Mouse (Mus musculus): ENCODE data around the gene Gstm2.
"Not testable (repeated sequence)": the region's sequence is repeated elsewhere in the genome, so short reads cannot be mapped to it uniquely, and the experiment has no call there.

Gene Gstm2

GRCm38 (mm10) chr3:107986041-107986562, at the start of gene Gstm2:
Gstm2 (minus strand) TSS chr3:107986453.
- peak; percentile 10 for DNase-seq (ENCODE audit: extremely low read depth, low read depth, low spot score)

DNA sequence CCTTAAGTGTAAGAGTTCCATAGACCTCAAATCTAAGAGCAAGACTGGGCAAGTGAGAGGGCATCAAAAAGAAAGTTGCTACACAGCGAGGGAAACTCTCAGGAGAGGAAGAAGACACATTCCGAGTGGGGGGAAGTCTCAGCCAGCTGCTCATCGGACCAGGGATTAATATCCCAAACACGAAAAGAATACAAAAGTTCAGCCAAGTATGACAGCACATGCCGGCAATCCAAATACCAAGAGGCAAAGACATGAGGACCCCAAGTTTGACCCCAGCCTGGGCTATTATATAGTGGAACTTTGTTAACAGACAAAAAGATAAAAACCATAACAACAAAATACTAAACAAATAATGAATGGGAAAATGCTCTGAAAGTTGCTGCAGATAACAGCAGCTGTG, 46.9 kb upstream of the Gstm2 start:
- DNase-seq (ENCODE audit: extremely low read depth, low read depth, low spot score), result no peak

DNA sequence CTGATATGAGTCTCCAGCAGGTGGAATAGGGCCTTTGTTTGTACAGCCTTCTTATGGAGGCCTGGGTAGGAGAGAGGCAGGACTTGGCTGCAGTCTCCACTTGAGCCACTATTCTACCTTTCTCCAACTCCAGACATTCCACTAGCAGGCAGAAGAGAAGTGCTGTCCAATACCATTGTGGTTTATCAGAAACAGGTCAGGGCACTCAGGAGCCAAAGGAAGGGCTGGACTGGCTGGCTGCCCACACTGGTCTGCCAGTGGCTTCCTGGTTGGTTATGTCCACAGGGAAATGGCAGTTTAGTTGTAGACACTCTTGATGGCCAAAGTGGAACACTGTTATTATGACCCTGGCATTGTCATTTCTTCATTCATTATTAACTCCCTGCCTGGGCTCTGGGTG, 45.9 kb upstream of the Gstm2 start:
- no peak for DNase-seq (ENCODE audit: extremely low read depth, low read depth, low spot score)

DNA sequence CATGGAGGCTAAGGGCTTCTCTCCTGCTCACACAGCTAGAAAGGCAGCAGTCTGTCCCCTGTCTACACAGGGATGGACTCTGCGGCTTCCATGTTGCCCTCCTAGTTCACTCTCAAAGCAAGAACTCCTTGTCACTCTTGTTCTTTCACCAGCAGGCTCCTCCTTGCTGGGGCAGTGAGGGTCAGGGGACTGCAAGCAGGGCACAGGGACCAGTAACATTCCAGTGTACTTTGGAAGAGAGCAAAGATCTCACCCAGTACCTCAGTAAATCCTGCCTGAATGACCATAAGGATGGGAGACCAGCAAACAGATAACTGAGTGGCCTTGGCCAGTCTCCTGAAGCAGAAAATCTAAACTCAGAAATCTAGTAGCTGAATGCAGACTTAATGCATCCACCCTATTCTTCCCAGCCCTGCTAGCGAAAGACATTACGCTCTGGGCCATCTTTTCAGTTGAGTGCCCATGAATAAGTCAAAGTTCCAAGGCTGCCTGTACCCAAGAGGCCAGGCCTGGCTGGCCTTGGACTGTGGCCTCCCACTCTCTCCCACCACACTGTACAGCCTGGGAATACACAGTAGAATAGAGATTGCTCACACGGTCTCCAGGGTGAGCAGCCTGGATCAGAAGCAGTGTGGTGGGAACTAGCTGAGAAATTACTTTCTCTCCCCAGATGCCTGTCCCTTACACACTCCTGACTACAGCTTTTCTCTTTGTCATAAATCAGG, 42.5 kb upstream of the Gstm2 start:
- DNase-seq (ENCODE audit: extremely low read depth, low read depth, low spot score), result no peak

- no peak for DNase-seq (ENCODE audit: extremely low read depth, low read depth, low spot score)
Measured at GRCm38 (mm10) chr3:108026597-108026996, 40.3 kb upstream of the Gstm2 start.

GRCm38 (mm10) chr3:108026049-108026448, 39.8 kb upstream of the Gstm2 start:
- no peak for DNase-seq (ENCODE audit: extremely low read depth, low read depth, low spot score)

DNA sequence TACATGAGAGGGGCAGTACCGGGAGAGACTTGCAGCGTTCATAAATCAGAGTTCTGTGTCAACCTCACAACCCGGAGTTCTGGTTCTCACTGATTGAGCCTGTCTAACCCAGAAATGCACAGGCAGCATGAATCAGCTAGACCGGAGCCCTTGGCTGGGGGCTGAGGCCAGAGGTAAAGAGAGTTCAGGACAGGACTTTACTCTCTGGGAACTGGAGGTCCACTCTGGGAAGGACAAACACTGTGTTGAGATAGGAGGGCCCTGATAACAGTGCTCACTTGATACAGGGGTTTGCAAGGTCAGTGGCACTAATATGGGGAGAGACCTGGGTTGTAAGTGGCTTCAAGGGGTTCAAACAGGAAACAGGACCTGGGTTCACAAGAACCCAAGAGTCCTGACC, 39.1 kb upstream of the Gstm2 start:
- no peak for DNase-seq (ENCODE audit: extremely low read depth, low read depth, low spot score)

DNA sequence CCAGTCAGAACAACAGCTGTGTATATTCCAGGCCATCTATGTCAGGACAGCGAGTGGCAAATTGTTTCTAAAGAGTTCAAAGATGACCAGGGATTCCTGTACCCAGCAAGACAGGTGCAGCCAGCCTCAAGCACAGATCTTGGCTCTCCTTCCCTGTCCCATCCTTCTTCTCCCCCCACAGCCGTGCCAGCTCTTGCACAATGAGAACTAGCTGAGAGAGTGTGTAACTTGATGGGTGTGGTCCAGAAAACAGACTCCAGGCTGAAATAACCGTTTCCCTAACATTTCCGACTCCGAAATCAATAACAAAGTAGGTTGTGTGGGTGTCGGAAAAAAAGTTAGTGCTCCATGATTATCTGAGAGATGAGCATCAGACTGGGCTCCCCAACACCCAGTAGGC, 36.4 kb upstream of the Gstm2 start:
- DNase-seq (ENCODE audit: extremely low read depth, low read depth, low spot score), result no peak

DNA sequence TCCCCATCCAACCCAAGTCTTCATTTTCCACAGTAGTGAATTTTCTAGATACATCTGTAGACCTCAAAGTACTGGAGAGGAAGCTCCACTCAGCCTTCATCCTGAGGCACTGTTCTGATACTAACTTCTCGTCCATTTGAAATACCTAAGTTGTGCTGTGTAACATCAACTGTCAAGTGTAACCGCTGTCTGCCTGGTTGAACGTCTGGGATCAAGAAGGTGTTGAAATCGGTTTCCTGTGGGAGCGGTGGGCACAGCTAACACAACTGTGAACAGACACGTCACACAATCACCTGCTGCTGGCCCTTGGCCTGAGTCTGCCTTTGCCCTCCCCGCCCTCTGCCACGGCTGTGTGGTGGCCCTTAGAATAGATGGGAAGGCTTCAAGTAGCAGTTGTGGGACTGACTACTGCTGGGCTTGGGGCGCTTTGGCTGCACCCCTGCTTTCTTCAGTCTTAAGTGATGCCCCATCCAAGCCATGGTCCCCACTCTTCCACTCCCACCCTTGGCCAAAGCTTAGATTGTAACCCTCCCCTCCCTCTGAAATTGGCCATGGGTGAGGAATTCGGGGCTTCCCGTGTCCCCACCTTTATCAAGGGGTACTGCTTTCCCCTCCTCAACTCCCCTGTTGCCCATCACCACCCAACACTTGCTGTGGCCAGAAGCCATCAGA, 34.2 kb upstream of the Gstm2 start:
- DNase-seq (ENCODE audit: extremely low read depth, low read depth, low spot score), result not testable (repeated sequence)

GRCm38 (mm10) chr3:108019226-108019625, 33.0 kb upstream of the Gstm2 start:
- DNase-seq (ENCODE audit: extremely low read depth, low read depth, low spot score), result not testable (repeated sequence)

DNA sequence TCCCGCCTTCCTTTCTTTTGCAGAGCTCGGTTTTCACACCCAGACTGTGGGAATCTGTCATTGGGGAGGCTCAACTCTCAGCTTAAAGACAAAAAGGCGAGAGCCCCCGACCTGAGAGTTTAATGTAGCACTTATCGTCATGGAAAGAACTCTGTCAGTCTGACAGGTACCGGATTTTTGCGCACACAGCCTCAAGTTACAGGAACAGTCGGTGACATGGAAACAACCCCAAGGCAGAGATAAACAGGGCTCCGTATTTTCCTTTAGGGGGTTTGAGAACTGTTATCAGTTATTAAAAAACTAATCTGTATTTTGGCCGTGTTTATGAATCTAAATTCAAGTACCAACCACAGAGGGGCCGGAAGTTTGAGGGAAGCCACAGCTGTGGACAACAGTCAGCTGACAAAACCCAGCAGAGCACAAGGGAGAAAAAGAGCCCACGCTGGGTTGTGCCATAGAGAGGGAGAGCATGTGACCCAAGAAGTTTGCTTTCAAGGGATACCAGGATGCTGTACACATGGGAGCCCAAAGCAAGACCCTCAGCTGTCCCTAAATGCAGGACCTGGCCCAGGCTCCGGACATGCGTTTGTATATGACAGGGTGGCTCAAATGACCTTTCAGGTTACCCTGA, 32.1 kb upstream of the Gstm2 start:
- DNase-seq (ENCODE audit: extremely low read depth, low read depth, low spot score), result no peak

DNA sequence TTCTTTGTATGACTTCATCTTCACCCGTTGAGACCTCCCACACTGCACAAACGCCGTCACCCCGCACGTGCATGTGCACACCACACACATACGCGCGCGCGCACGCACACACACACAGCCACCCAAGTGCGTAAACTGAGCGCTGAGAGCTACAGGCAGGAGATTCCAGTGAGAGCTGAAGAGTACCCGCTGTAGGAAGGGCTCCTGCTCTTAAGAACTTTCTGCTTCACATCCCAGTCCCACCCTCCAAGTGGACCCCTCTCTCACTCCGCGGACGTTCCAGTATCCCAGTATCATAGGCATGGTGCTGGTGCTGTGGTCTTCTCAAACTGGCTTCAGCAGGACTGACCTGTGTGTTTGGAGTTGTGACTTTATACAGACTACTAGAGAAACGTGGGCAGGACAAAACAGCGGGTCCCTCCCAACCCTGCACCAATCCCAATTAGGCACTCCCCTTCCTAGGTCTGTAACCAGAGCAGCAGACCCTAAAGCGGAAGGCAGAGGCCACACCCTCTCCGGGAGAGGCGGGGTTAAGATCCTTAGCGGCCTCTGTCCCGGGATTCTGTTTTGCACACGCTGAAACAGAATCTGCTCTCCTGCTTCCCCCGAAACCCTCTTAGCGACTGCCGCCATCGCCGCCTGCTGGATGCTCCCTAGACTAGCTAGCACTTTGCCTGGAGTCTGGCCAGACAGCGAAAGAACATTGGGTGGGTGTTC, 31.4 kb upstream of the Gstm2 start, which contains the start of gene Gstm1:
Gstm1 (minus strand) TSS at position 501 of the 717 bp plus-strand sequence.
- DNase-seq (ENCODE audit: extremely low read depth, low read depth, low spot score), result peak; percentile 54

GRCm38 (mm10) chr3:108016468-108016867, 30.2 kb upstream of the Gstm2 start:
- not testable (repeated sequence) for DNase-seq (ENCODE audit: extremely low read depth, low read depth, low spot score)

DNA sequence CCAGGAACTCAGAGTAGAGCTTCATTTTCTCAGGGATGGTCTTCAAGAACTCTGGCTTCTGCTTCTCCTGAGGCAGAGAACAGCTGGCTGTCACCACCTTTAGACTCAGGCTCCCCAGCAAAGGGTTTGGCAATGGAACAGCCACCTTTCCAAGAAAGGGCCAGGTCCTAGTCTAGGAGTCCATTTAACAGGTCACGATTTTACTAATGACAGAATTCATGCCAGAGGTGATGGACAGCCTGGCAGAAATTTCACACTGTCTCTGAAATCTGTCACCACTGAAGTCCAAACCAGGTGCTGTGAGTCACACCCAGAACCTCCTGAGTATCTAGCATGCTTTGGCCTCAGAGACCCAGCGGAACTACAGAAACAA, 28.7 kb upstream of the Gstm2 start:
- no peak for DNase-seq (ENCODE audit: extremely low read depth, low read depth, low spot score)

DNA sequence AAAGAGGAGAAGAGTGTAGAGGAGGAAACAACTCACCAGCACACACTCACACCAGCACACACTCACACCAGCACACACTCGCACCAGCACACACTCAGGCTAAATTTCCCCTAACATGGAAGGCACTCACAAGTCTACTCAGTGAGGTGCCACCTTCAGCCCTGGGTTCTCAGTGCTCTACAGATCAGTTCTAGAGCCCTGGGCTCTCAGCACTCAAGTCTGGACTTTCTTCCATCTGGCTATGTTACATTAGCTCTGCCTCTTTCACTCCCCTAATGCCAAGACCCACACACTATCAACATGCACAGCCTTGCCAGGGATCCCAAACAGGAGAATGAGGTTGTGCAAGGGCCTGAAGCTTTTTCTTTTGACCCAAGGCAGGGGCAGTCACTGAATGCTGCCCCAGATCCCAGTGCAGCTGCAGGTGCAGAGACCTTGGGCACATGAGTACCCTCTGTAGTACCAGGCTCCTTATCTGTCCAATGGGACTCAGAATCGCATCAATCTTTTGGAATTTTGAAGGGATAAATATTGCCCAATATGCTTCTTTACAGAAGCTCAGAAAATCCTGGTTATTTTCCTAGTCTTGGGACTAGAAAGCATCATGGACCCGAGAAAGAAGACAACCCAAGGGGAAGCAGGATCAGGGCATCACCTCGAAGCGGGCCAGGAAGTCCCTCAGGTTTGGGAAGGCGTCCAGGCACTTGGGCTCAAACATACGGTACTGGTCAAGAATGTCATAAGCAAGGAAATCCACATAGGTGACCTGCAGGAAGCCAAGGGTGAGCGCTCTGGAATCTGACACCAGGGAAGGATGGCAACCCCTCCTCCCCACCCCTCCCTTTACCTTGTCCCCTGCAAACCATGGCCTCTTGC, 28.1 kb upstream of the Gstm2 start:
- DNase-seq (ENCODE audit: extremely low read depth, low read depth, low spot score), result no peak

DNA sequence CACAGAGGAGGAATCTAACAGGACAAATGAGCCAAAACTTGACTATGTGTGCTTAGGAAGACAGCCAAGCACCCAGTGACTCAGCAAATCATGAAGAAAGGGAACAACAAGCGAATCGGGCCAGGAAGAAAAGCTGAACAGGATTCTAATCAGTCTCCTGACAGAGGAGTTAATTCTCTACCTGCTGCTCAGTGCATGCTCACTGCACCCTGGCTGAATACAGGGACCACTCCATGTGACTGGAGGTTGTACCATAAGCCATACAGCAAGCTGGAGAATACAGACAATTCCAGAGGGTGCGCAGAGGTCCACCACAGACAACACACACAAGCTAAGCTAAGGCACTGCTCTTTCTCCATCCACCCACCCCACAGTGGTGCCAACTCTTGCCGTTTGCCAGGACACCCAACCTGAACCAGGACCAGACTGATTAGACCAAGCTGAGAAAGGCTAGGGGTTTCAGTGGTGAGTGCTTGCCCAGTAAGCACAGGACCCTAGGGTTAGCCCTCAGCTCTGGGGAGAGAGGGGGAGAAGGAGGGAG, 27.1 kb upstream of the Gstm2 start:
- DNase-seq (ENCODE audit: extremely low read depth, low read depth, low spot score), result peak; percentile 52

- DNase-seq (ENCODE audit: extremely low read depth, low read depth, low spot score), result no peak
Measured at GRCm38 (mm10) chr3:108011558-108011957, 25.3 kb upstream of the Gstm2 start.

GRCm38 (mm10) chr3:108010286-108010685, 24.0 kb upstream of the Gstm2 start:
- no peak for DNase-seq (ENCODE audit: extremely low read depth, low read depth, low spot score)

DNA sequence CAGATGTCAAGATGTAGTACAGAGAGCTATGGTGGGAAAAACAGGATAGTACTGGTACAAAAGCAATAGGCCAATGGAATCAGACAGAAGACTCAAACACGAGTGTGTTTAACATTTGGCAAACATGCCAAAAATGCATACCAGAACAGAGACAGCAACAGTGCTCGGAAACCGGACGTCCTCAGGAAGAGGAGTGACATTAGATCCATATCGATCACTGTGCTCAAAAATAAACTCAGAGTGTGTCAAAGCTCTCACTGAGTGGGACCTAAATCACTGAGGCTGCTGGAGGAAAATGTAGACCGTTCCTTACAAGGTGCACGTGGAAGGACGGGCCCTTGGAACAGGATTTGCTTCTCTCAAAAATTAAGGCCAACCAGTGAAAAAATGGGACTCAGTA, 15.8 kb upstream of the Gstm2 start:
- no peak for DNase-seq (ENCODE audit: extremely low read depth, low read depth, low spot score)

GRCm38 (mm10) chr3:107999491-107999890, 13.2 kb upstream of the Gstm2 start:
- DNase-seq (ENCODE audit: extremely low read depth, low read depth, low spot score), result no peak
